Mouse (Mus musculus) limb, embryonic 14.5 days (tissue): ENCODE results near the gene Birc5. TPM values are rescaled to one million over a fixed set of nuclear protein-coding genes. Genes with fewer than 3 reads are reported as not detected.

Experiments used
- ATAC-seq: fragments of 200-750 bp; cut with Nextera tagmentation; 2 replicates; pipeline ENCODE4 v1.8.0; 2017; ENCODE audit warnings: low read depth, moderate number of reproducible peaks, moderate TSS enrichment; ENCODE audit not compliant: low FRiP score
- DNase-seq: peaks from one replicate; pipeline ENCODE4 v3.0.0-alpha.2; 2015; ENCODE audit warnings: low spot score
- H3K27ac ChIP-seq: fragments of 300-500 bp; sonication (generic); replicated peaks from 2 replicates; pipeline ENCODE4 v1.5.1; 2014; ENCODE audit warnings: low read depth, mild to moderate bottlenecking, low read length, moderate library complexity, mixed read lengths
- H3K27me3 ChIP-seq: fragments of 300-500 bp; sonication (generic); 2 replicates; pipeline ENCODE4 v1.6.1; 2014; ENCODE audit warnings: low read length, mixed read lengths; ENCODE audit not compliant: control insufficient read depth, insufficient read depth
- H3K36me3 ChIP-seq: fragments of 300-500 bp; sonication (generic); 2 replicates; pipeline ENCODE4 v1.6.1; 2014; ENCODE audit warnings: mild to moderate bottlenecking, low read length, moderate library complexity, mixed read lengths; ENCODE audit not compliant: control insufficient read depth, insufficient read depth
- H3K4me1 ChIP-seq: fragments of 300-500 bp; sonication (generic); 2 replicates; pipeline ENCODE4 v1.6.1; 2014; ENCODE audit warnings: antibody characterized with exemption, low read length, mixed read lengths; ENCODE audit not compliant: control insufficient read depth, insufficient read depth
- H3K4me2 ChIP-seq: fragments of 300-500 bp; sonication (generic); replicated peaks from 2 replicates; pipeline ENCODE4 v1.6.1; 2014; ENCODE audit warnings: low read depth, mild to moderate bottlenecking, low read length, moderate library complexity; ENCODE audit not compliant: severe bottlenecking
- H3K4me3 ChIP-seq: fragments of 300-500 bp; sonication (generic); replicated peaks from 2 replicates; pipeline ENCODE4 v1.5.1; 2014; ENCODE audit warnings: low read length
- H3K9ac ChIP-seq: fragments of 300-500 bp; sonication (generic); 2 replicates; pipeline ENCODE4 v1.6.1; 2014; ENCODE audit warnings: mild to moderate bottlenecking, low read depth, low read length, moderate library complexity; ENCODE audit not compliant: severe bottlenecking
- H3K9me3 ChIP-seq: fragments of 300-500 bp; sonication (generic); 2 replicates; pipeline ENCODE4 v1.6.1; 2016; ENCODE audit warnings: low read length; ENCODE audit not compliant: control insufficient read depth
- POLR2A ChIP-seq: fragments of 200-500 bp; IDR thresholded peaks from 2 replicates; pipeline ENCODE4 v1.8.0; 2012; ENCODE audit warnings: inconsistent platforms, mild to moderate bottlenecking, moderate library complexity, borderline replicate concordance; ENCODE audit not compliant: insufficient read depth, insufficient read length; ENCODE audit errors: extremely low read depth
- WGBS: fragments of 180-500 bp; shearing (Covaris S2); extraction: QIAGEN DNeasy Blood & Tissue Kit; methylation state at CpG from one replicate; pipeline ENCODE4 v1.1.7; 2014; 5-methylcytosine and 5-hydroxymethylcytosine counted together
- polyA plus RNA-seq, 2 experiments: library from polyadenylated mRNA; depleted of rRNA in 1 of 2; stranded (reverse) in 1 of 2; unstranded in 1 of 2; fragments of >200 nt; fragmentation: Nextera tagmentation in 1 of 2; extraction: Ambion mirVana in 1 of 2; gene quantifications; 2 replicates each; pipeline versions ENCODE4 v1.2.1 to v1.2.3; 2012 to 2014

The Birc5 gene
- polyA plus RNA-seq, 2 experiments, result 138 to 267 TPM

GRCm38 (mm10) chr11:117855975-117856374 is 6.9 kb downstream of the Birc5 start:
- peaks cover 15% of the 10 kb centered on the region for H3K27me3 ChIP-seq
- TF ChIP-seq POLR2A, result no peak
- H3K27ac ChIP-seq, result no peak overlapping the region
- 73% methylated on average over 1 of the region's 1 CpGs for WGBS
- ATAC-seq, result no peak
- DNase-seq, result no peak
- H3K4me1 ChIP-seq, result no peaks in the 10 kb centered on the region; the same call in 1 of the 2 replicates
- no peak overlapping the region for H3K4me3 ChIP-seq
- no peaks in the 10 kb centered on the region for H3K9me3 ChIP-seq
- H3K36me3 ChIP-seq, result peaks cover 52% of the 10 kb centered on the region
- no peak overlapping the region for H3K4me2 ChIP-seq
- no peak overlapping the region for H3K9ac ChIP-seq

GRCm38 (mm10) chr11:117857462-117857861 is 8.4 kb downstream of the Birc5 start:
- no peak overlapping the region for H3K4me2 ChIP-seq
- no peak for TF ChIP-seq POLR2A
- WGBS, result 93% methylated on average over 9 of the region's 10 CpGs
- H3K9ac ChIP-seq, result no peak overlapping the region
- peaks cover 49% of the 10 kb centered on the region for H3K36me3 ChIP-seq
- no peak for ATAC-seq
- no peak for DNase-seq
- no peak overlapping the region for H3K27ac ChIP-seq
- H3K4me3 ChIP-seq, result no peak overlapping the region
- no peaks in the 10 kb centered on the region for H3K9me3 ChIP-seq
- peaks cover 15% of the 10 kb centered on the region for H3K27me3 ChIP-seq
- H3K4me1 ChIP-seq, result no peaks in the 10 kb centered on the region; the same call in 1 of the 2 replicates

GRCm38 (mm10) chr11:117858392-117858791 is 9.3 kb downstream of the Birc5 start:
- Histone ChIP-seq H3K9ac (no peak overlapping the region), H3K4me2 (no peak overlapping the region), H3K4me1 (no peaks in the 10 kb centered on the region; the same call in 1 of the 2 replicates), H3K4me3 (no peak overlapping the region), H3K9me3 (no peaks in the 10 kb centered on the region), H3K27ac (no peak overlapping the region), H3K27me3 (peaks cover 15% of the 10 kb centered on the region), H3K36me3 (peaks cover 40% of the 10 kb centered on the region)
- 41% methylated on average over 3 of the region's 3 CpGs for WGBS
- DNase-seq, result no peak
- no peak for ATAC-seq
- no peak for TF ChIP-seq POLR2A

- H3K9me3 ChIP-seq, result no peaks in the 10 kb centered on the region
- no peak within 1 kb of the TSS for H3K27ac ChIP-seq
- peaks cover 15% of the 10 kb centered on the region for H3K27me3 ChIP-seq
- peak within 1 kb of the TSS; percentile 16; the same call in 1 of the 2 replicates for H3K9ac ChIP-seq
- H3K4me1 ChIP-seq, result no peaks in the 10 kb centered on the region; the same call in 1 of the 2 replicates
- ATAC-seq (no peak), DNase-seq (no peak)
- peaks cover 19% of the 10 kb centered on the region for H3K36me3 ChIP-seq
- WGBS, result 4% methylated on average over 23 of the region's 23 CpGs
- peak within 1 kb of the TSS; percentile 20; the same call in 1 of the 2 replicates for H3K4me2 ChIP-seq
- TF ChIP-seq POLR2A, result no peak
- H3K4me3 ChIP-seq, result 0 out of 2 replicates have a peak within 1 kb of the TSS, but pooled peaks have one; percentile 1
These were observed 11.6 kb downstream of the Birc5 start, which contains the start of gene Tmem235 for GRCm38 (mm10) chr11:117860601-117861000. Gene Tmem235 (plus strand): TSS chr11:117860752.

- H3K4me1 ChIP-seq, result no peaks in the 10 kb centered on the region; the same call in 1 of the 2 replicates
- 37% methylated on average over 11 of the region's 11 CpGs for WGBS
- no peak for DNase-seq
- no peaks in the 10 kb centered on the region for H3K9me3 ChIP-seq
- peaks cover 15% of the 10 kb centered on the region for H3K27me3 ChIP-seq
- no peak overlapping the region for H3K27ac ChIP-seq
- no peak for TF ChIP-seq POLR2A
- H3K9ac ChIP-seq, result no peak overlapping the region
- H3K4me2 ChIP-seq, result no peak overlapping the region
- H3K36me3 ChIP-seq, result no peaks in the 10 kb centered on the region
- no peak for ATAC-seq
- H3K4me3 ChIP-seq, result no peak overlapping the region
These were observed 14.3 kb downstream of the Birc5 start for GRCm38 (mm10) chr11:117863174-117863856.
